Mouse (Mus musculus) neural tube, embryonic 10.5 days (tissue): ENCODE data around the gene Ext2.

Experiments used
- DNase-seq: peaks from one replicate; pipeline ENCODE4 v3.0.0-alpha.2; 2017; ENCODE audit warnings: low spot score; ENCODE audit errors: extremely low spot score

Ext2 gene

DNA sequence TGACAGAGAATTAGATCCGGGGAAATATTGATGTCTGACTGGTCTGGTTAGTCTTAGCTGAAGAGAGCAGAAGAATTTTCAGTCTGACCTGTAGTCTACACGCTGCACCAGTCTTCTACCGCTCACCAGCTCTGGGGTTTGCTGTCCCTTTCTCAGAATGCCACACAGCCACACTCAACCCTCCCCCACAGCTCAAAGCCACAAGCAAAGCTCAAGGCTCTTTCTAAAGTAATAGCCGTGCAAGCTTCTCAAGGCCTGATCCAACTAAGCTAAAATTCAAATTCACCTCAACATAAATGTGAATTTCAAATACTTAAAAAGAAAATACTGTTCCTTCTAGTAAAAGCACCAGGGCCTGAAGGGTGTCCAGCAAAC lies 45.3 kb downstream of the Ext2 start:
- DNase-seq = no peak

DNA sequence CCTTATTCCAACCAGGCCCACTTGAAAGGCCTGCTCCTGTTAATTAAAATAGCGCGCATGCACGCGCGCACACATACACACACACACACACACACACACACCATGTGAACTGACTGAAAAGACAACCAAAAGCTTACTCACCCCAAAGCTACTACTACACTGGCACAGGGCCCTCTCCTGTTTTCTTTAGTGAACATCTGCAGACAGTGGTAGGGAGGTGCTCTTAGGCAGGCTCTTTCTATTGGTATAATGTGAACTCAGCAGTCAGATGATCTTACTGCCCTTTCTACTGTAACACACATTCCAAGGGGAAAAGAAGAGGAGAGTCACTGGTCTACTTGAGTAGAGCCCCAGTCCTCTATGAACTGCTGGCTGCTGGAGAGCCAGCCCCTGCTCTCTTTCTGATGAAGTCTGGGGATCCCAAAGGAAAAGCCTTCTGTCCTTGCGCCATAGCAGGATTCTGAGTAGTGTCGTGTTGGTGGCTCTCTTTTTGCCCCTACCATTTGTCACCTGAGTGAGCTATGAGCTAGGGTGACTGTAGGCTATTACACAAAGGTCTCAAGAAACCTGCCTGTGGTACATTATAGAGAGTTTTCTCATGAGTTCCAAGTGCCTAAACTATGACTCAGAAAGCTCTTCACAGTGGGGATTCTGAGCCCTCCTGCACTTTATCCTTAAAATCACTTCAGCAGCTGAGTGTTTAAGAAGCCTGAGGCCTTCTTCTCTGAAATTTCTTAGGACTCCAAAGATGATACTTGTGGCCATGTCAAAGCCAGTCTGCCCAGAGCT lies 45.9 kb downstream of the Ext2 start:
- DNase-seq = no peak

DNA sequence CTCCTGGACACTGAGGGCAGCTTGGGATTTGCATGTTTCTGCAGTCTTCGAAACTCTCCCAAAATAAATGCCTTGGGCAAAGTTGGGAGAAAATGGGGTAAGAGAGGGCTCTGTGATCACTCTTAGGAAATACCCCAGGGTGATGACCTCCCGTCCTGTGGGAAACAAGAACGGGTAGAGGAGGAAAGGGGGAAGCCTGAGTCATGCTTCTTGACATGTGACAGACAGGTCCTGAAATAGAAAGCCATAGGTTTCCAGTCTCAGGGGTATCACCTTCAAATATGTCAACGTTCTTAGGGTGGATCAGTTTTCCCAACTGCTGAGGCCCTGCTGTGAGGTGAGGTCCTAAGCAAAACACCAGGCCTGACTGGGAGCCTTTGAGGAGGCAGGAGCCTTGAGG lies 46.9 kb downstream of the Ext2 start:
- DNase-seq = no peak

DNA sequence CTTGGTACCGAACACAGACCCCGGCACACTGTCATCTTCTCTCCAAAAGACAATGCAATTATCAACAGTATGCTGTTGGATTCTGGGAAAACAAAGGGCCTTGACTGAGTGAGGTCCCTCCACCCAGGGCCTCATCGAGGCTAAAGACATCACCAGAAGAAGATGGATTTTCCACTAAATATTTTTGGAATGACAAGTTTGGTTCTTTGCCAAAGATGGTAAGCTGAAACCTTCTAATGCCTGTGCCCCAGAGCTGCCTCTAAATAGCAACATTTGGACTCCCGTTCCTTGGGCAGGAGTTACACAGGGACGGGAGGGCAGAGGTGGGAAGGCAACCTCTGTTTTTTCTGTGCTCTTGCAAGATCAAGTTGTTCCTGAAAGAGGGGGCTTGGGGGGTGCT lies 47.4 kb downstream of the Ext2 start:
- no peak for DNase-seq

DNA sequence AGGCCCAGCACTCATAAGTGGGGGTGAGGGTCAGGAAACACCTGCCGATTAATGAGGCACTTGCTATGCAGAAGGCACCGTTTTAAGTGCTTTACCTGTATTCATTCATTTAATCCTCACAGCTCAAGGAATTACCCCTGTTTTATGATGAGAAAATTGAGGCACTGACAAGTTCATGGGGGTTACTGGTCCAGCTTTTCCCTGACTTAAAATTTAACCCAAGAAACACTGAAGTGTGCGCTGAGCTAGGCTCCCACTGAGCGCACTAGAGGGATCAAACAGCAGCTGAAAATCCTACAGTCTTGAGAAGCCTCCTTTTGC lies 49.6 kb downstream of the Ext2 start:
- no peak for DNase-seq

DNA sequence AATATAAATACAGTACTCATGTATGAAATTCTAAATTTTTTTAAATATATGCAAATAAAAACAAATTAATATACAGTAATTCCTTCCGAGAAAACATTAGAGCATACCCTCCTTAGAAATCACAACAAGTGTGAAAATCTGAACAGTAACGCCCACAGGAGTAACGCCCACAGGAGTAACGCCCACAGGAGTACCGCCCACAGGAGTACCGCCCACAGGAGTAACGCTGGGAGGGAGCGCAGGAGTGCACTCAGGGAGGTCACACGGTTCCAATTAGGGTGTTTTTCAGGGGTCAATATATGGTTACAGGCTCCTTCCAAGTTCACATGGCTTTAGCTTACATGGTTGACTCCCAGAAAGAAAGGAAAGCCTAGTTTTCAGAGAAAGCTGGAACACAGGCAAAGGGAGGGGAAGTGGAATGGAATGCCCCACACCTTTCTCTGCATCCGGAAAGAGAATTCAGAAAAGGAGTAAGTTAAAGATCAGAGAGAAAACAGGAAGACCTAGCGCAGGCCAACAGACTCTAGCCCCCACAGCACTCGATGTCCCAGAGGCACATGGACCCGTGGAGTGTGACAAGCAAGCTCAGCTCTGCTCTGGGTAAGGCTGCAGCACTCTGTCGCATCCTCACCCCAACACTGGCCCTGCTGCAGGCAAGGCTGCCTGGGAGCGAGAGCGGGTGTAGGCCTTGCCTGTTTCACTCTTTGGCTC lies 50.2 kb downstream of the Ext2 start:
- DNase-seq = no peak

DNA sequence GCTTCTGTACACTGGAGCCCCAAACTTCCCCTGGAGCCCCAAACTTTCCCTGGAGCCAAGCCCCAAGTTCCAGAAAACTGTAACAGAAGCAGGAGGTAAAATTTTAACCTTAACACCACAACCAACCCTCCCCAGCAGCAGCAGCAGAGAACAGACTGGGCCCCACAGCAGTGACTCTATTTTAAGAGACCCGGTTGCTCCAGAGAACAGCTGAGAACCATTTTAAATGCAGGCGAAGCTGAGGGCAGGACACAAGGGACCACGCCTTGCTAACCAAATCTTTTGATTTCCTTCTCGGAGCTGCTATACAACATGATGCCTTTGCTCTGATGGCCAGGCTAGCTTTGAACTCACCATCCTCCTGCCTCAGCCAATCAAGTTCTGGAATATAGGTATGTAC lies 51.5 kb downstream of the Ext2 start:
- no peak for DNase-seq

DNA sequence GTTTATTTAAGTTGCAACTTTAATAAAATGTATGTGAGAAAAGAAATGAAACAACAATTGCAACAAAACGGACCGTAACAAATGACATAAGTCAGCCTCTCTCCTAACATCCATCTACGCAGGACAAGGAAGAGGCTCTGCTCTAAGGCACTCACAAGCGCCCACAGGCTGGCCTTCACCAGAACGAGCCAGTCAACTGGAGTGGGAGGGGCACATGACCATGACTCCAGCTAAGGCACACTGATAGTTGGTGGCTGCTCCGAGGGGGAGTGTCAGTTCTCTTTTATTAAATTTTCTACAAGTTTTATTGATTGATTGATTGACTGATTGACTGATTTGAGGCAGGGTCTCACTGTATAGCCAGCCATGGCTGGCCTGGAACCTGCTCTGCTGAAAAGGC lies 52.5 kb downstream of the Ext2 start:
- DNase-seq = no peak

DNA sequence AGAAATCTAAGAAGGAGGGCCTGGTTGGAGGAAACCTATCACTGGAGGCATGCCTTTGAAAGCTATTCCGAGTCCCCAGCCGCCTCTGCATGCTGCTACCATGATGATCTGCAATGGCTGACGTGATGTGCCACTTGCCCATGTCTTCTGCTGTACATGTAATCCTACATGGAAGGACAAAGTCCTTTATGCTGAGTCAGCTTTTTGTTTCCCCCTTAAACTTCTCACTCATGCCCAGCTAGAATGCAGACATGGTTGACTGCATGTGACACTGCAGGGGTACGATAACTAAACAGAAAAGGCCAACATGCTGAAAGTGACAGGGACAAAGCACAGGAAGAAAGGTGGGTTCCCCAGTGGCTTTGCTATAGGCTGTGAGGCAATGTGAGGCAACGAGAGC lies 56.6 kb downstream of the Ext2 start:
- no peak for DNase-seq

DNA sequence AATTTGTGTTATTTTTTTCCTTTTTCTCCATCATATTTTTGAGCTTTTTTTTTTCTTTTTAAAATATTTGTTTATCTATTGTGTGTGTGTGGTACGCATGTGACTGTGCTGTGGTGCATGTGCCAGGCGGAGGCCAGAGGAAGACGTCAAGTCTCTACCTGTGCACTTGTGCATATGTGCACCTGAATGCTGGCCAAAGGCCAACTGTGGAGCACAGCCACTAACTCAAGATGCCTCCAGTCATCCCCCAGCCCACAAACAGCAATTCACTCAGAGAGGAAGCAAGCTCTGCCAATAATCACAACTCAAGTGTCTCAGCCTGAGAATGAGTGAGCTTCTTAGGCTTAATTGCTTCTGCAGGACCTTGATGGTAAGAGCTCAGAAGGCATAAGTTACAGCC lies 58.2 kb downstream of the Ext2 start:
- no peak for DNase-seq

DNA sequence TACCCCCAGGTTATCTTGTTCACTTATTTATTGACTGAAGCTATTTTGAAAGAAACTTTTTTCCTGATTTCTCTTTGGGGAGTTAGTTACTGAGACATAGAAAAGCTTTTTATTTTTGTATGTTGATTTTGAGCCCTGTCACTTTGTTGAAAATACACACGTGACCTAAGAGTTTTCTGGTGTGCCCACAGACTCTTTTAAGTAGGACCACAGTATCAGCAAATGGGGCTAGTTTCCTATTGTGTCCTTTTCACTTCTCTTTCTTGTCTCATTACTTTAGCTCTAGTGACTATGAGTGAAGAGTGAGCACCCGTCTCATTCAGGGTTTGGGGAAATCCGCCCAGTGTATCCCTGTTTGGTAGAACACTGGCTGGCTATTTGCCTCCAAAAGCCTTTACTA lies 62.0 kb downstream of the Ext2 start:
- DNase-seq = no peak

DNA sequence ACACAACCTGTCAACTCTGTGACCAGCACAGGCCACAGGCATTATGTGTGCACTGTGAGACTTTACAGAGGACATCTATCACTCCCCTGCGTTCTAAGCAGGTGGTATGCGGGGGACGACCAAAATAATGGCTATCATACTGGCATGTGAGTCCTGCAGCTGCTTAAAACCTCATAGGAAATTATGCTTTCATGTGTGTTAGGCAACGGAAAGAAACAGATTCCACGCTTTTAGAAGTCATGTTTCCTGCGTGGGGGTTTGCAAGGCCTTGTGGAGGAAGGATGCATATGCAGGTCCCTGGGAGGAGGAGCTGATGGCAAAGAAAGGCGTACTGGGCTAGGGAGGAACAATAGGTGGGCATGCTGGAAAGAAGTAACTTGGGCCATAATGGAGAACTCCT lies 63.2 kb downstream of the Ext2 start:
- no peak for DNase-seq

DNA sequence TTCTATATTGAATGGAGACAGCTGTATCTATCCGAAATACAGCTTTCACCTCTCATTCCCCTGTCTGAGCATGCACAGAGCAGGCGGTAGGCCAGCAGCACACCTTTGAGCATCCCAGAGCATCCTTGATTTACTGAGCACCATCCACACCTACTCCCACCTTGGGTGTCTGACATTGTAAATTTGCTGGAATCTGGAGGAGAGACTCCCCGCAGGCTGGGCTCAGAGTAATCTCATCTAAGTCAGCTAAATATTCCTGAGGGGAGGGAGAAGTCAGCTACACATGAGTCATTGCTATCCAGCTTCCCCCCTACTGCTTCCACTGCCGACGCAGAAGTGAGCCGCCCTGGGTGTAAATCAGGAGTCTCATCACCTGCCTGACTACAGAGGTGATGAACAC lies 64.1 kb downstream of the Ext2 start:
- no peak for DNase-seq

DNA sequence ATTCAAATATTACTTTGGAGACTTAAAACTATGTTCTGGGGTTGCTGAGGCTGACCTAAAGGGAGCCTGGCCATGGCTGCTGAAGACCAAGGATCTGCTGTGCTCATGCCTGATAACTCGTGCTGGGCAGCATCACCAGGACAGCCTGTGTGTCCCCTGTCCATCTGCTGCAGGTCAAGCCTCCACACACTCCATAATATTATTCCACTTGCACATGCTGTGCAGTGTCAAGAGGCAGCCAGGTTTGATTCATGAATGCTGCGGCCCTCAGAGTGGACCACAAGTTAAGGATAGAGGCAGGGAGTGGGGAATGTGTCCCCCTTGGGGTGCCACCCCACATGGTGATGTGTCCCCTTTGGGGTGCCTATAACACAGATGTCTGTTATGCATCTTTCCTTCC lies 68.0 kb downstream of the Ext2 start:
- no peak for DNase-seq

DNA sequence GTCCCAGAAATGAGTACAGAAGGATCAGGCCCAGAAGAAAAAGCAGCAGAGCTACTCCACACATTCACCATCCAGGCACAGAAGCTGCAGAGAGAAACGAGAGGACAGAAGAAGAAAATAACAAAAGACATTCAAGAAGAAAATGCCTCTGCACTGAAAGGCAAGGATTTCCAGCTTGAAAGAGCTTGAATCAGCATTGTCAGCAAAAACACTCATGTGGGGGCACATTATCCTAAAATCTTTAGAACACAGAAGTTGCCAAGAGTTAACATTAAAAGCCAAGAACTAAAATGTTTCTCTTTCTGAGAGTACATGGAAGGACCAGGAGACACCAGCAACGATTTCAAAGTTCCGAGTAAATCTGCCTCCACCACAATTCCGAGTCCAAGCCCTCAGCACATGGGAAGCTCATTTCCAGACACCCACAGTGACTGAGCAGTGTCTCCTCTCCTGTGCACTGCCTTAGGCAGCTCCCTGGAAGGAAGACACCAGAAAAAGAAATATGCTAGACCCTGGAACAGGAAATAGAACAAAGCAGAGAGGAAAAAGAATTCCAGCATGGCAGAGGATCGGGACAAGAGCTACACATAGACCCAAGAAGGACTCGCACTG lies 69.1 kb downstream of the Ext2 start:
- DNase-seq = no peak

DNA sequence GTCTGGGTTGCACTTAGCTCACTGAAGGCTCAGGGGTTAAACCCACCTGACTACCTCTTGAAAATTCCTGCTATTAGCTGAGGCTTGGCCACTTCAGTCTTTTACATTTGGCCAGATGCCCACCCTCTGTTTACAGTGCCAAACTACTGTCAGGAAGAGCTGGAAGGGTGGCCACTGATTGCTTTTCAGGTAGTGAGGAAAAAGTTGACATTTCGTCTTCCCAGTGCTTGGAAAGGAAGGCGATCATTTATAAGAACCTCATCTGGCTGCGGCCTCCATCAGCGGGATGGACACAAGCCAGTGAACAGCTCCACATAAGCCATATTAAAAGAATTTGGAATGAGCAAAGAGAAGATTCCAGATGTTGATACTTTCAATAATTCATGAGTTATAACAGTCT lies 72.7 kb downstream of the Ext2 start:
- no peak for DNase-seq

DNA sequence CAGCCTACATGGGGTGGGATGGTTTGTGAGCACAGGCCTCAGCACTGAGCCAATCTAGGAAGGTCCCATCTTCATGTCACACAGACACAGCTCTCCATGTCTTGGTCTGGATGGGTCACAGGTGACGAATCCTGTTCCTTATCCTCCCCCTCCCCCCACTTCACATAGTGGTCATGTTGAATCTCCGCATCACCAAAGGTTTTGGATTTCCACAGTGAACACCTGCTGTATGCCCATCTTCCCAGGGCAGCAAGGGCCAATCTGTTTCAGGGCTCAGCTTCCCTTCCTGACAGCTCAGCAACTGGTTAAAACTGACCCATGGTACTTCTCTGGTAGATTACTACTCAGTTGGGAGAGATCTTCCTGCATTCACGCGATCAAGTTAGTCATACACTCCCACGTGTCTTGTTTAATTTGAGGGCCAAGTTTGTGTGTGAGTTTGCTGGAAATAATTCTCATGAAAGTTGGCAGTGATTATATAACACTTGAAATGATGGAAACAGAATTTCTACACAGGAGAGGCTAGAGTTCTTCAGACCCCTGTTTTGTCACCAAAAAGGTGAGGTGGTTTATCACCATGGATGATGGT lies 74.7 kb downstream of the Ext2 start:
- no peak for DNase-seq

DNA sequence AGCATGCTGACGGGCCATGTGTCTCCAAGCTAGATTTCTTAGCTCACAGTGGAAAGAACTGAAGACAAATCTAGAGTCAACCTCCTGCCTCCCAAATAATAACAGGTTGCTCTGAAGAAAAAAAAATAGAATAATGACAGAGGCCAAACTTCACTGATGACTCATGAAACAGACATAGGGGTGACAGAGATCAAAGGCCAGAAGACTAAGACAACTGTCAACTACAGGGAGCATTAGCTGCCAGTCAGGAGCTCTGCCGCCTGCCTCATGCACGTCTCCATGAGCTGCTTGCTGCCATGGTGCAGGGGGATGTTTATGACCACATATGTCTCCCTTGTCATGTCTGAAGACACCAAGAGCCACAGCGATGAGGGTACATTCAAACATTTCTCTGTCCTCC lies 75.7 kb downstream of the Ext2 start:
- no peak for DNase-seq

DNA sequence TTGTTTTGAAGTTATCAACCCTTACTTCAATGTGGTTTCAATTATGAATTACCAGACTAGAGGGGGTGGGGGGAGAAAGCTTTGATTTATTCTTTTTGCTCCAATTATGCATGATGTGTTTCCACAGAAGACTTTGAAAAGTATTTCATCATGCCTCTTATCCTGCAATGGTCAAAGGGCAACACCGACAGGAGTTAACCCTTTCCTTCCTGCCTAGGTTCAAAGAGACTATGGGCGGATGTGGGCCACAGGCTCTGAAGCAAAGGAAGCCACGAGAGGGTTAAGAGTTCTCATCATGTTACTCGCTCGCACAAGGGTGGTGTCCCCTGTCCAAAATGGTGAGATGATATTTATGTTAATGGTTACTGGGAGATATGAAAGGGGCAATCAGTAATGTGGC lies 76.2 kb downstream of the Ext2 start:
- DNase-seq = no peak

DNA sequence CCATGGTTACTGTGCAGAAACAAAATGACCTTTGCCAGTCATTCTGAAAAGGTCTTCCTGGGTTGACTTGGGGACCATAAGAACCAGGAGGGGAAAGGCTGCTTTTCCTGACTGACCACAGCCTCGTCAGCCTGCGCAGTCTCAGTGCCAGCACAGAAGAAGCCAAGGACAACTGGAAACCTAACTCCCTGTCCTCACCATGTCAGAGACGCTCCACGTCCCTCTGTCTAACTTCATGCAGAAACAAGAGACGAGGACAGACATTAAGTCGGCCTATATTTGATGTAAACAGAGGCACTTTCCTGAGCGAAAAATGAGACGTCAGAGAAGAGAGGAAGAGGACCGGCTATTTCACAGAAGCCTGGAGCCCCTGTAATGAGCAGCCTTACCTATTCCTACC lies 76.6 kb downstream of the Ext2 start:
- DNase-seq = no peak

DNA sequence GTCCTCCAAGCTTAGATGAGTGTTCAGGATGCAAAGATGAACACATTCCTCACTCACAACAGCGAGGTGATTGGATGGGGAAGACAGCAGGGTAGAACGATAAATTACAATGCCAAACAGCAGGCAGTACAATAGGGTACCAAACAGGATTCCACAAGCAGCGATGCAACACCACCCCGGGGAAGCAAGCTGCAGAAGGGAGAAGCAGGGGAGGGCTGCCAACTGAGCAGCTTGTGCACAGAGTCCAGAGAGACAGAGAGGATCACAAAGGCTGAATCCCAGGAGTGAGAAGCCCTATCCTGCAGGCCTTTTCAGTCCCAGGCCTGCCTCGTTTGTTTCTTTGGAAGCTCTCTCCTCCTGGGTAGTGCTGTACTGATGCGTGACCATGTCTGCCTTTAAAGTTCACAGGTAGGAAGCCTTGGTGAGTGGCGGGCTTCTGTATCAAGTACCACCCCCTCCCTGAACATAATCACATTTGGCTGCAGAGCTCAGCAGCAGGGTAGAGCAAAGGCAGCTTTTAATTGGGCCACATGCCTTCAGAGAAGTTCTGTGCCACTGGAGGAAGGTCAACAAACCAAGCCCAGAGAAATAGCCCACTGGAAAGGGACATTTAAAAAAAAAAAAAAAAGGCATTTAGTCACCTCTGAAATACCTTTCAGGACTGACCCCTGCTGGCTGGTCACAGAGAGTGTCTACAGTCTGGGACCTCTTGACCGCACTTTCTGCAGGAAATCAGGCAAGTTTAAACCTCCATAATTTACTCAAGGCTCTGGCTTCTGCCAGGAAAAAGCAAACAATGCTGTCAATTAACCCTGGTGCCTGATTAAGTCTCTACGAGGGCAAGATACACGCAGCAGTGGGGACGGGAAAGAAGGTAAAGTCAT lies 77.8 kb downstream of the Ext2 start:
- no peak for DNase-seq

DNA sequence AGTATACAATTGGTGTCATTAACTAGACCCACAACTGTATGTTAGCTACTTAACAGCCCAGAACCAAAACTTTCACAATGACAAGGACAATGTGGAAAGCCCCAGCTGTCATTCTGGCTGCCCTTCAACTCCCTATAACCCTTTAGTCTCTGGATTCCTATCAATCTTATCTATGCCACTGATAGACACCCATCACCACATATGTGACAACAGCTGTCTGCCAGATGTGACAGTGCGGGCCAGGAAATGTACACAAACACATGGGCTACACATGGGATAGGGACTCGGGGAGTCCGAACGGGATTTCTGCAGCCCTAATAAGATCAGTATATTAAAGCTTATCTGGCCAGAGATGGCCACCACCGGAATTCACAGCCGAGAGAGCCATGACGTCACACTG lies 80.7 kb downstream of the Ext2 start:
- DNase-seq = no peak
